Mouse (Mus musculus) MEL (cell line): ENCODE data around the gene Olfr1509.

ENCODE experiments used
- CTCF ChIP-seq, 3 experiments: IDR thresholded peaks in 2 of 3; conservative IDR thresholded peaks in 1 of 3; 2 replicates each; pipeline ENCODE4 v1.5.1; 2011 to 2012; ENCODE audit warnings: low read length in 3 of 3, low read depth in 2 of 3, mild to moderate bottlenecking in 2 of 3, improper control_type of control experiment in 1 of 3, inconsistent platforms in 1 of 3, mixed read lengths in 1 of 3, moderate library complexity in 1 of 3; ENCODE audit not compliant: control insufficient read depth in 1 of 3, insufficient read depth in 1 of 3, poor library complexity in 1 of 3, severe bottlenecking in 1 of 3
- JUND ChIP-seq: IDR thresholded peaks from 2 replicates; pipeline ENCODE4 v1.6.1; 2011; ENCODE audit warnings: low read depth, mild to moderate bottlenecking, improper control_type of control experiment, low read length

DNA sequence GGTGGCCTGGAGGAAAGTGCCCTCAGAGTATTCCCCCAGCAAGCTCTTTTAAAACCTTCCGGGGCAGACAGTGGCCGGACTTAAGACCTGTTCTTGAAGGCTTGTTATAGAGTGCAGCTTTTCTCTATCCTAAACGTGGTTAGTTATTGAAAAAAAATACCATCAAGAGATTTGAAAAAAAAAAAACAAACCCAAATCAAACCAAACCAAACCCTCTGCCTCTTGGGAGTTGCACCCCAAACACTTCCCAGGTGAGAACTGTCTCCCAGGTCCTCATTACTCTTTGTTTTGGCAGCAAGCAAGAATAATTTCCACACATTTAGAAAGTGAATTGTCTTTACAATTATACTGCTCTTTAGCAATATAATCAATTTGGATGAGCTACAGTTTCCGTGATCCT, 45.5 kb upstream of the Olfr1509 start, which contains the start of gene Olfr1511:
- no peak for TF ChIP-seq CTCF (IDR thresholded peaks at IDR 0.05 in 2 of 3, conservative IDR thresholded peaks at IDR 0.05 in 1 of 3; ENCODE audit: control insufficient read depth in 1 of 3, insufficient read depth in 1 of 3, low read depth in 2 of 3, low read length in 3 of 3, poor library complexity in 1 of 3, severe bottlenecking in 1 of 3)
- TF ChIP-seq JUND, result no peak
